Mouse (Mus musculus): ENCODE results near the gene Cap1. TPM values are rescaled to one million over a fixed set of nuclear protein-coding genes. Genes with fewer than 3 reads are reported as not detected.

The Cap1 gene
- total RNA-seq (2021), result 10 to 100 TPM; 17.5 to 19.8 TPM
- long read RNA-seq, experiment 1, partial matches to known transcripts, result 0 of 3 reads
- long read RNA-seq, experiment 1, other reads (novel, unspliced or antisense), result 0 of 3 reads
- long read RNA-seq, experiment 2, partial matches to known transcripts, result 2 of 4 reads
- long read RNA-seq, experiment 2, other reads (novel, unspliced or antisense), result 0 of 4 reads

DNA sequence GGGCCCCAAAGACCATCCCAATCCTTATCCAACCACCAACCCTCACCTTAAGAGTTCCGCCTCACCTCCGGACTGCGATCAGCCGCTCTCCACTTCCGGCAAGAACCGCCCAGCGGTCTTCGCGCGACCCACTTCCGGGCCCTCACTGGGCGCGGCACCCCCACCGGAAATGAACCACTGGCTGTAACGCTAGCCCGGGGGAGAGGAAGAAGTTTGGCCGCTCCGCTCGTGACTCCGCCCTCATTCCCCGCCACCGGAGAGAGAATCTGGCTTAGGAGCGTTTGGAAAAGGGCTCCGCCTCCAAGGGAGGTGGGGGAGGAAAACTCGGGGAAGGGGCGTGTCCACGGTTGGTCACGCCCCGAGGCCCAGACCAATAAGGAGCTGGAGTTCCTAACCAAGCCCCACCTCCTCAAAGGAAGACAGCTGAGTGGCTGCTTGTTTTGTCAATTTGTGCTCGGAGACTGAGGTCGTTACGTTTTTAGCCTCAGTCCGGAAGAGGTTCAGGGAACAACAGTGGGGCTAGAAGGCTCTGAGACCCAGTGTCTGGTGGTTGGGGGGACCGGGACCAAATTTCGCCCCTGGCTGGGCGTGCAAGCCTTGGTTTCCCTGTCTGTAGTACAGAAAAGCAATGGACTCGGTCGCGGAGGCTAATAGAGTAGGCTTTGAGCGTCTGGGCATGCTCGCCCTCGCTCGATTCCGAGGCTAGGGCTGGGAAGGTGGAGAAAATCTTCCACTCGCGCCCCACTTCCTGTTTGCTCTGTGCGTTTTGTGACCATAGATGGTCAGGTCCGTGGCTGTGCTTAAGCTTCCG lies at the start of gene Cap1:
Gene Cap1, minus strand, starts transcription at position 289 of the 811 bp plus-strand sequence.
- peak; percentile 94 to 97 for DNase-seq
- intact Hi-C loops (cut with DNase I), result no loop called here

- intact Hi-C loops (cut with DNase I), result no loop called here
- DNase-seq, result no peak
Observed at GRCm38 (mm10) chr4:122933857-122934256, 48.0 kb upstream of the Cap1 start.

DNA sequence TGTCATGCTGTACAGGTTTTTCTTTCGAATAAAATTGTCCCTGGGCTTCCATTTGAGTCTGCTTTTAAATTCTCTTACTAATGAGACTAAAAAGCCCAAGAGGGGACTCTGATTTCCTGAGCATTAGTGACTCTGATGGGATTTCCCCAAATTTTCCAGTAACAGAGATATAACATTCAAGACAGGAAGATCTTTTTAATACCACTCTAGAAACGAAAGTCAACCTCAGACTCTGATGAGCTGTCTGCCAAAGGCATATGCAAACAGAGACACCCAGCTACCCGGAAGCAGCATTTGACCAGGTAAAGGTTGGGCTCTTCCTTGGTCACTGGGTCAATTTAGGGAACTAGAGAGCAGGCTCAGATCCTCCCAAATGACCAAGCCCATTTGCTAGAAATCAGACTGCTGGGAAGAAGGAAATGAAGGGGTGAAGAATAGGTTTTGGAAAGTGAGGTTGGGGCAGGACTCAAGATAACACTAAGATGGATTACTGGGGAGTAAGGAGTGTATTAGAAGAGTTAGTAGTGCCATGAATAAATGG lies 47.3 kb upstream of the Cap1 start:
- DNase-seq, result no peak
- intact Hi-C loops (cut with DNase I), result no loop called here

DNA sequence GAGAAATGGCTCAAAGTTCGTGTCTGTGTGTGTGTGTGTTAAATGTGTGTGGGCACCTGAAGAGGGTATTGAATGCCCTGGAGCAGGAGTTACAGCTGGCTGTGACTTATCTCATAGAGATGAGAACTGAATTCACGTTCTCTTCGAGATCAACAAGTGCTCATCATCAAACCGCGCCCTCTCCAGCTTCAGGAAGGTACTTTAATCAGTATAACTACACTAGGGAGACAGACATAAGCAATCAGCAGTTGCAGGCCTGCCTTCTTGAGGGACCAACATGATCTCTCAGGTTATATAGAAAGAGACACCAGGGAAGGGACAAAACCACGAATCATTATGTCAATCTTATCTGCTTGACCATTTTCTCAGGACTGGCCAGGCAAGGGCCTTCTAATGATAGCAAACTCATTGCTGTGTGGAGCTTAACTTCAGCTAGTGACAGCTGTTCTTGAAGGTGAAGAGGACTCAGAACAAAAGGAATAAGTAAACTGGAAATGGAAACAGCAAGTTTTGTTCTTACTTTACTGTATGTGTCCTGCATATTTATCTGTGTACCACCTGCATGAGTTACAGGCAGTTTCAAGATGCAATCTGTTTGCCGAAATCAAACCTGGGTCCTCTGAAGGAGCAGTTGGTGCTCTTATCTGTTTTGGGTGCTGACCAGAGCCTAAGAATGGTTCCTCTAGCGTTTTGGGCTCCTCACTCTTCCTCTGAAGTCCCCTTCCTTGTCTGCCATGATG lies 46.6 kb upstream of the Cap1 start:
- DNase-seq, result no peak
- intact Hi-C loops (cut with DNase I), result no loop called here

- no peak for DNase-seq
- intact Hi-C loops (cut with DNase I), result no loop called here
Observed at GRCm38 (mm10) chr4:122930939-122931590, 45.2 kb upstream of the Cap1 start.

GRCm38 (mm10) chr4:122923392-122924344 lies 37.8 kb upstream of the Cap1 start:
- peak in 1 of 2 experiments; percentile 19 for DNase-seq
- intact Hi-C loops (cut with DNase I), result no loop called here

DNA sequence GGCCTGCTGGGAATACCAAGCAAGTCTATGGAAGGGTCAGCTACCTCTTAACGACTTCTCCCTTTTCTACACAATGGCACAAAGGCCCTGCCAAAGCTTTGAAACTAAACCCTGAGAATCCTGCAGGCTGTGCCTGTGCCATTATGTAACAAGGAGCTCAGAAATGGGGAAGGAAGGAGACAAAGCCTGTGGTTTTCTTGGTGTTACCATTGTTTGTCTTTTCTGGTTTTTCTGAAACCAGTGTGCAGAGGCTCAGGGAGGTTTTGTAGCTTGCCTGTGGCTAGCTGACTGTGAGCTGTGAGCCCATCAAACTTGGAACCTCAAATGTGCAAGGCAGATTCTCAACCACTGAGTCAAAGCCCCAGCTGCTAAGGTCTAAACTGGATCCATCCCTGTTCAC lies 37.0 kb upstream of the Cap1 start:
- no peak for DNase-seq
- intact Hi-C loops (cut with DNase I), result no loop called here

GRCm38 (mm10) chr4:122915985-122916384 lies 30.1 kb upstream of the Cap1 start:
- intact Hi-C loops (cut with DNase I), result no loop called here
- no peak for DNase-seq

- intact Hi-C loops (cut with DNase I), result no loop called here
- DNase-seq, result no peak
Observed at GRCm38 (mm10) chr4:122914186-122914585, 28.3 kb upstream of the Cap1 start.

DNA sequence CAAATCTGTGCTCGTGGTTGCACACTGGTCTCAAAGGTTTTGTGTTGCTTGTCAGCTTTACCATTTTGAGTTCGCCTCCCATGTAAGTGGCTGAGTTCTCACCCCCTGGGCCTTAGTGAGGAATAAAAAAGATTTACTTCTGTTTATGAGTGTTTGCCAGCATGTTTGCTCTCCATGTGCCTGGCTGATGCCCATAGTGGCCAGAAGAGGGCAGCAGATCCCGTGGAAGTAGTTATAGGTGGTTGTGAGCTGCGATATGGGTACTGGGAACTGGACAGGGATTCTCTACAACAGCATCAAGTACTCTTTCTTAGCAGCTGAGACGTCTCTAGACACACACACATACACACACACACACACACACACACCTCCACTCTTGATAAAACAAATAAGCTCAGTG lies 26.8 kb upstream of the Cap1 start:
- intact Hi-C loops (cut with DNase I), result no loop called here

DNA sequence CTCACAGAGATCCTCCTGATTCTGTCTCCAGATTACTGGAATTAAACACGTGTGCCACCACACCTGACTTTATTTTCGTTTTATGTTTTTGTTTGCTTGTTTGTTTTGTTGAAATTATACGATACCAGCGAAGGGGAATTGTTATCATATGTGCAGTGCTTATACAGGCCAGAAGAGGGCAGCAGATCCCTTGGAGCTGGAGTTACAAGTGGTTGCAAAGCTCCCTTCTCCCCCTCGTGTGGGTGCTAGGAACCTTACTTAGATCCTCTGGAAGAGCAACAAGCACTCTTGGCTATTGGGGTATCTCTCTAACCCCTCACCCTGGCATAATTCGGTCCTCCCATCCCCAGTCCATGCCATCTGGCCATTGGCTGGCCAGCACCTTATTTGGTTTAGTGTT lies 24.7 kb upstream of the Cap1 start:
- DNase-seq, result no peak
- intact Hi-C loops (cut with DNase I), result loop anchor here (1.0 kb wide), 1 partner anchor 75 kb away; no protein-coding TSS in a partner anchor

More for the DNA sequence above, 26.8 kb upstream of the Cap1 start:
- no peak for DNase-seq

DNA sequence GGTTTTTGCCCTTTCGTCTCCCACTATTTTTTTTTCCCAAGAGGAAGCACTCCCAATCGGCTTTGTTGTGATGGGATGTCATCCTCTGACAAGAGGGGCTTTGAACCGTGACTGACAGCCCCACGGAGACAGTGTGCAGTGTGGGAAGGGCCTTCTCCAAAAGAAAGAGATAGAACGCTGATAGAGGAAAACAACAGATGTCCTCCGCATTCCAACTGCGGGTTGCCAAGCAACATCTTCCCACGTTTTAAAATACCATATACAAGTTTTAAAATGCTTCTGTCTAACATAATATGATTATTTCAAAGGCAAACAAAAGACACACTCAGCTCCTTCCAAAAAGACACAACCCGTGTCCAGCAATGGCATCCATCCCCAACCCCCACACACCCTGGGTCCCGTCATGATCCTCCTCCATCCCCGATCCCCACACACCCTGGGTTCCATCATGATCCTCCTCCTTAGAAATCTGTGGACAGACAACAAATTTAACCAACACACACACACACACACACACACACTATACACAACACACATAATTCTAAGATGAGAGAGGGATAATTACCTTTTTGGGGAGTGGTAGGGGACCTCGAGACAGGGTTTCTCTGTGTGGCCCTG lies 23.8 kb upstream of the Cap1 start:
- no peak for DNase-seq

GRCm38 (mm10) chr4:122905359-122905758 lies 19.5 kb upstream of the Cap1 start:
- no peak for DNase-seq
- intact Hi-C loops (cut with DNase I), result no loop called here

More for the DNA sequence above, 23.8 kb upstream of the Cap1 start:
- intact Hi-C loops (cut with DNase I), result loop anchor here (1.0 kb wide), 1 partner anchor 76 kb away; no protein-coding TSS in a partner anchor

DNA sequence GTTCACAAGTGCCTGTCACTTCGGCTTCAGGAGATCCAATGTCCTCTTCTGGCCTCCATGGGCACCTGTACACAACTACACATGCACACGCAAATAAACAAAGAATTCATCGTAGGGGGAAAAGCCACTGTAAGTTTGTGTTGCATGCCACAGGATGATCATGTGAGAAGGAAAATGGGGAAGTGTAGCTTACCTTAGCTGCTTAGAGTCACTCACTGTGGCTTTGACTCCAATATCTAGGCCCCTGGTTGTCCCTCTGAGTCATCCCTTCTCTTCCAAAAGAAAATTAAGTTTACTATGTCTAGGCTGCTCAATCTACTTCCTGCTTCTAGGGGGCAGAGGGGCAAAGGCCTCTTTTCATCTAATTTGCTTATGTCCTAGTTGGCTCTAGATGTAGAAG lies 17.9 kb upstream of the Cap1 start:
- intact Hi-C loops (cut with DNase I), result no loop called here
- no peak for DNase-seq

GRCm38 (mm10) chr4:122902156-122902555 lies 16.3 kb upstream of the Cap1 start:
- intact Hi-C loops (cut with DNase I), result no loop called here

GRCm38 (mm10) chr4:122898313-122898712 lies 12.5 kb upstream of the Cap1 start:
- peak in 1 of 2 experiments; percentile 32 for DNase-seq
- intact Hi-C loops (cut with DNase I), result loop anchor here (5.0 kb wide), 2 partner anchors 84 to 184 kb away; no protein-coding TSS in a partner anchor

More at GRCm38 (mm10) chr4:122902156-122902555, 16.3 kb upstream of the Cap1 start:
- no peak for DNase-seq

DNA sequence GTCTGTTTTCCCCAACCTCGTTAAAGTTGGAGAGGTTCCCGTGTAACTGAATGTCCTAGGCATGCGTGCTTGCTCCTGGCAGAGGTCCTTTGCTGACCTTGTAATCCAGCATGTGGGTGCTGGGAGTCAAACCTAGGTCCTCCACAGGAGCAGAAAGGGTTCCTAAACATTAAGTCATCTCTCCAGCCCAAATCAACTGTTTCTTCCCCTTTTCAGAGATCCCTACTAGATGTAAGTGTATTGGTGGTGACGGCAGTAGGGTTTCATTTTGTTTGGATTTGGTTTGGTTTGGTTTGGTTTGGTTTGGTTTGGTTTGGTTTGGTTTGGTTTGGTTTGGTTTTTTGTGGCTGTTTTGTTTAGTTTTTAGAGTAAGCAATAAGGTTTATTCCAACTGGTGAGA lies 11.9 kb upstream of the Cap1 start:
- intact Hi-C loops (cut with DNase I), result loop anchor here (5.0 kb wide), 2 partner anchors 85 to 185 kb away; no protein-coding TSS in a partner anchor
- DNase-seq, result no peak

GRCm38 (mm10) chr4:122892157-122892556 lies 6.3 kb upstream of the Cap1 start:
- DNase-seq, result no peak
- intact Hi-C loops (cut with DNase I), result no loop called here

GRCm38 (mm10) chr4:122891597-122891996 lies 5.7 kb upstream of the Cap1 start:
- DNase-seq, result no peak
- intact Hi-C loops (cut with DNase I), result no loop called here

Data from gastrocnemius, postnatal 36 days (tissue).